In the genomic region with DNA sequence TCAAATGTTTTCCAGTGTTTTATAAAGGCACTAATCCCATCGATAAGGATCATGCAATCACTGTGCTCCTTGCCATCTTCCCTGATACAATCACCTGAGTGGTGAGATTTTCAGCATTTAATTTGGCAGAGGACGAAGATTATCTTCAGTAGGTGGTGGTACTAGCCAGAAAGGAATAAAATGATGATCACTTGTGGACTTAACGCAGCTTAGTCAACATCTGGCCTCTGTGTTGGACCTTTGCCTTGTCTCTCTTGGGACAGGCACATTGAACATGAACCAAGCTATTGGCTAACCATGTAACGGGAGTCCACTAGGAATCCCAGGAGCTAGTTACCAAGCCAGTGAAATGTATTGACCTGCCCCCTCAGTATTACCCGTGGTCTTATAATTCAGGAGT, we compare ENCODE assay signal across 19 mouse cellular contexts. TPM values are rescaled to one million over a fixed set of nuclear protein-coding genes. Genes with fewer than 3 reads are reported as not detected.
"Had no signal": no experiment of that assay in that cellular context is flagged by ENCODE, and none has a peak within 500 bp of the region (broad histone marks: within the 10 kb centered on the region; RNA-seq: fewer than 3 reads in every experiment).

No protein-coding gene starts in this region.

- H3K27me3 ChIP-seq: kidney, embryonic 15.5 days had no signal

- H3K4me2 ChIP-seq: kidney, embryonic 15.5 days; midbrain, embryonic 11.5 days had no signal

- DNase-seq: kidney, adult 8-10 months; kidney, postnatal 10 days; kidney, postnatal 36 days; layer of hippocampus, postnatal 36 days; lung, adult 2 months; lung, postnatal 14 days; lung, postnatal 4 days; midbrain, embryonic 14.5 days; thymus, adult 2 months; thymus, postnatal 25 days had no signal

- H3K27ac ChIP-seq: kidney, embryonic 15.5 days; left cerebral cortex, adult 2 months; liver, embryonic 14.5 days; stomach, postnatal 0 days had no signal

- H3K4me1 ChIP-seq: kidney, embryonic 15.5 days had no signal

- H3K4me3 ChIP-seq: kidney, embryonic 15.5 days; left cerebral cortex, adult 2 months had no signal

- H3K9ac ChIP-seq: kidney, embryonic 15.5 days; liver, embryonic 14.5 days had no signal

- H3K9me3 ChIP-seq: kidney, embryonic 15.5 days had no signal

RNA-seq across cellular contexts. Expression of gene Cyp39a1, which starts 17.4 kb away (rescaled TPM):
- total RNA-seq: megakaryocyte-erythroid progenitor cell, adult 5-6 weeks had no signal

RNA-seq across cellular contexts. Expression of gene Tdrd6, which starts 54.5 kb away (rescaled TPM):
- total RNA-seq: megakaryocyte progenitor cell, adult 5-6 weeks; megakaryocyte-erythroid progenitor cell, adult 5-6 weeks had no signal
- polyA plus RNA-seq: lung, embryonic 16.5 days; midbrain, embryonic 11.5 days; stomach, embryonic 14.5 days had no signal
